Mouse (Mus musculus) adrenal gland, postnatal 25 days (tissue): ENCODE results near the gene Tnfsf18. TPM values are rescaled to one million over a fixed set of nuclear protein-coding genes. Genes with fewer than 3 reads are reported as not detected.

Experiments used
- DNase-seq: peaks from one replicate; pipeline ENCODE4 v3.0.0; 2021; ENCODE audit warnings: mixed read lengths
- long read RNA-seq: library from polyadenylated mRNA; stranded (forward); transcript quantifications from one replicate; pipeline ENCODE4 v2.0.0, GENCODE M21; 2021
- total RNA-seq: library from RNA; stranded (reverse); gene quantifications from 2 replicates; pipeline ENCODE4 v1.2.3, GENCODE M21; 2021

Gene Tnfsf18
- total RNA-seq = not detected in 2 replicates
- long read RNA-seq = 0 reads

DNA sequence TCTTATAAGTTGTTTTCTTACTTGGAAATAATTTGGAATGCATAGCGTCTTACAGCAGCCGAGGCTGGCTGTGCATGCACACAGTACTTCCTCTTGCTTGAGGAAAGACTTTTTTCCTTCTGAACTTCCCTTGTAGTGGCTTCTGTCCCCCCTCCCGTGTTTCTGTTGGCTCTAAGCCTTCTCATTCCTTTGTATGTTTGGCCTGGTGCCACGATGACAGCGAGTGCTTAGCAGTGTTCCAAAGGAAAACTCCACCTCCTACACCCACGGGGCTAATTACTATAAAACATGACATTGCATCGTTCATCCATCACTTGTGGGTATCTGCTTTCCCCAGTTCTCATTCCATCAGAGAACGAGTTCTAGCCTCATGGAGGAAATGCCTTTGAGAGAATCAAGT lies at the start of gene Tnfsf18:
Gene Tnfsf18 (plus strand): TSS at position 313 of the 400 bp plus-strand sequence.
- DNase-seq = peak; percentile 74

DNA sequence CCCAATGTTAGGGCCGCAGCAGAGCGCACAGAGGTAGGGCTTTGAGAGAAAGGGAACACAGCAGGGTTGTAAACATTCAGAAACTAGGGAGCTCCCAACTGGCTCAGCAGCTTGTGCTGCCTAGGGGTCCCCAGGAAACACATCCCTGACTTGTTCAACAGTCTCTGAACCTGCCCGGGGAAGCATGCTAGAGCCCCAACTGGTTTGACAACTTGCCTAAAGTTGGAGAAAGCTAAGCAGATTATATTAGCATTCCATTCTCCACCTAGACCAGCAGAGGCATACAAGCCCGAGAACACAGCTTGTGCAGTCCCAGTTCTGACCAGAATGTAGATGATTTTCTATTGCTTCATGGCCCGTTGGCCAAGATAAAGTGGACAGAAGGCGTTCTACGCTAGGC lies 49.6 kb upstream of the Tnfsf18 start:
- no peak for DNase-seq

DNA sequence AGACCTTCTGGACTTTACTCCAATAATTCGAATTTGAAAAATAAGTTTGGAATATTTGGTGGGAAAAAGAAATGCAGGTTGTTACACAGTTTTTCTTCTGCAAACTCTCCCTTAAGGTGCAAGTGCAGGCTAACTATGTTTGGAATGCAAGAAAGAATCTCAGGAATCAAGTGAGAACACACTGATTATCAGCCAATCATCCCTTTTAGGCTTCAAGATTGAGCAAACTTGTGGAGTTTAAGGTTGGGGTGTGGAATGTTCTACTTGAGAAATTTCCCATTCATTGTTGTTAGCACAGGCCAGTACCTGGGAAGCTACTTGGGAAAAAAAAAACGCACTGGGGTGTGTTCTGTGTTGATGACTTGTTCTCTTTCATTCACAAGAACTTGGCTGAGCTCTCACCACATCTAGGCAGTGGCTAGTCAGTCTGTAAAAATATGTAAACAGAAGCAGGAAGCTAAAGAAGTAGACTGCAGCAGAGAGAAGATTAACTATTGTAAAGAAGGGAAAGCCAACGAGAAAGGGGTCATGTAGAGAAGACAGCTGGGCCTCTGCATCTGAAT lies 42.7 kb upstream of the Tnfsf18 start:
- DNase-seq = no peak

DNA sequence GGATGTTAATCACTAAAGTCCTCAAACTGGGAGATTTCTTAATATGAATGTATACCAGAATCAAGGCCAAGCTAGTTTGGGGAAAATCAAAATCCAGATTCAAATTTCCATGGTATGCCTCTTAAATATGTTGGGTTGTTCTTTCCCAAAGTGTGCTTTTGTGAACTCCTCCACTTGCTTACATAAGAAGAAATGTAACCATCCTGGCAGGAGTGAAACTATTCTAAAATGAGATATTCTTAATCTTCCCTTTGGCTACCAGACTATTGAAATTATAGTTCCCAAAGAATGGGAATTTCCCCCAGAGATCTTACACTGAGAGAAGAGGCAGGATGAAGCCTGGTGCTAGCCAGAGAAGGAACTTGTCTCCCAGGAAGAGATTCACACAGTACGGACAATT lies 42.2 kb upstream of the Tnfsf18 start:
- no peak for DNase-seq

DNA sequence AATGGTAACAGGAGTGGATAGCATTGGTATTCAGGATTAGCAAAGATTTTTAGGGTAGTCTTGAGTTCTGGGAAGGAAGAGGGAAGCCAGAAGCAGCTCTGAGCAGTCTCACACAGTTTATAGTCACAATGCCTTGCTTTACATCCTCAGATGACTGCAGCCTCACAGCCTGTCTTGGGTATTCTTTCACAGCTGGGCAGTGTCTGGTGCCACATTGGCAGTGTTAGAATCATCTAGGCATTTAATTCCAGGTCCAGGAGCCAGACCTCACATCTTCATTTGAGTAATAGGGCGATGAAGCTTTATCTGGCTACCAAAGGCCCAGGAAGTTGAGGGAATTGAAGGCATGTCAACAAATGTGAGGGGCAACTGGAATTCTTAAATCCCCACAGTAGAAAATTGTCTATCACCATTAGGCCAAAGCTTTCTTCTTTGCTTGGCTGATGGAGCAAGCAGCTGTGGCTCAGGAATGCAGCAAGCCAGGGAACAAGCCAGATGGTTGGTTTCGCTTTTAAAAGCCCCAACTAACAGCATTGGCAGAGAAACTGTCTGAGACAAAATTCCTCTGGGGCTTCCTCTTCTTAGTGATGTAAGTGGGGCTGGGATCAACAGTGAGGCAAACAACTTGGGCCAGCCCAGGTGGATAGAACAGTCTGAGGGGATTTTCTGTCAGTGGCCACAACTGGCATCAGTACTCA lies 30.9 kb upstream of the Tnfsf18 start:
- DNase-seq = no peak

DNA sequence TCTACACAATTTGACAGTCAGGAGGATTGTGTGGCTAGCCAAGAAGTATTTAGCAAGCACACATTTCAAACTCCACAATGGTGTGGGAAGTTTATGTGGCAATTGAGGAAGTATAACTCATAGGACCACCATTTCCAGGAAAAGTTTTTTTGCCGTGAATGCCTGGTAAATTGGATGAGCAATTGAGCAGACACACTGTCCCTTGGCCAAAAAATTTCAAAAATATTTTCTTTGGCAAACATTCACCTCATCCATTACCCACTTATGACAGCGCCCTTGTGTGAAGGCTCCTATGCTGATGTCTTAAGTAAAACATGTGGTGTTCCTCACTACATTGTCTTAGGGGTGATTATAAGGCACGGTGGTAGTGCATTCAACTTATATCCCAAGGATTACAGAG lies 17.2 kb upstream of the Tnfsf18 start:
- no peak for DNase-seq

DNA sequence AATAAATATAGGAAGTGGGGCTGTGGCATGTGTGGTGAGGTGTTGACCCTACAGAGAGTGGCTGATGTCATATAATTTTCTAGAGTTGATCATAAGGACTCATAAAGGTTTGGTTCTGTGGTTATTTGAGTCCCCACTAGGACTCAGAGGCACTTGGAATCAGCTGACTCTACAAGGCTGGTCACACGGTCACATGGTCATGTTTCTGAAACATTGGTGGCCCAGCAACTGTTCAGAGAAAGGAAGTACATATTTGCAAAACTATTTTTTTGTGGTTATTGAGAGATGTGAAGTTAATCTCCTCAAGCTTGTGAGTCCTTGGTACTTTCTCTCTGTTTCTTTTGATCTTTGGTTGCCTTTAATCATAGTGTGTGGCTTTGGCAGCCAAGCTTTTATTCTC lies 14.6 kb upstream of the Tnfsf18 start:
- DNase-seq = no peak

DNA sequence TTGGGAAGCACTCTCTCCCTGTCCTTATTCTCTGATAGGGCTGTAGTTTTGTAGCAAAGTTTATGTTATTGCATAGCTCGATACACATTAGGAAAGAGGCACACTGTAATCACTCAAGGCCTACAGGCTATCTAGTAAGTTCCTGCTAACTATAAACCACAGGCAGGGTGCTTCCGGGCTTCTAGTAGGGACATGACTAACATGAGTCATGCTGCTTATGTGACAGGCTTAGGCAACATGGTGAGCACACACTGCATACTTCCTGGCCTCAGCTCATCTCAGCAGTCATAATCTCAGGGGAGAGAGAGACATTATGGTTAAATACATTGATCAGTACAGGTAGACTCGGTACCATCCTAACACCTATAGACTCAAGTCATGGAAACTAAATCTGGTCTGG lies 12.2 kb upstream of the Tnfsf18 start:
- DNase-seq = no peak

DNA sequence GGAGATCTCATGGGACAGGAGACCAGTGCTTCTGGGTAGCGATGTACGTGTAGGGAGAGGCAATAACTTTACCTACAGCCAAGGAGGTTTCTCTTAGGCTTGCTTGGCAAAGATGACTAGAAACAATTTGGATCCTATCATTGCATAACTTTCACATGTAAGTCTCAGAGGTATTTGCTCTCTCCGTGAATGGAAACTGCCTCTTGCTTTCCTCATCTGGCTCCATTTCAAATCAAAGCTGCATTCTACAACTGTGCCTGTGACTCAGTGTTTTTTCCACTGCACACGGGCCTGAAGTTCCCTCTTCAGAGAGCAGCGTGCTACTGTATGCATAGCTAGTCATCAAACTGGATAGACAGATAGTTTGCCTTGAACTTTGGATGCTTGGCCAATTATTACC lies 7.4 kb upstream of the Tnfsf18 start:
- DNase-seq = no peak

DNA sequence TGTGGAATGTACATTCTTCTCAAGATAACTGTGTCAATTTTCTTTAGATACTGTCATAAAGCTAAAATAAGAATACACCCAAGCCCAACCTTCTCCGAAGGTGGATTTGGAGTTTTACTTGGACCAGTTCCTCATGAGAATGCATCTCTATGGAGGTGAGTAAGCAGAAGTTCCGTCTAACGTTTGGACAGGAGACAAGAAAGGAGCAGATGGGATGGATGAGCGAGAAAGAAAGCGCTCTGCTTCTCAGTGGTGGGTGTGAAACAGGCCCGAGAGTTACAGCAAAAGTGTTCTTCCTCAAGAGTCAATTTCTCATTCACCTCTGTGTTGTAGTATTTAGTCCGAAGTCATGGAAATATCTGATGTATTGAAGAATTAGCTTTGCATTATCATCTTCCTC lies 2.7 kb upstream of the Tnfsf18 start:
- DNase-seq = no peak

DNA sequence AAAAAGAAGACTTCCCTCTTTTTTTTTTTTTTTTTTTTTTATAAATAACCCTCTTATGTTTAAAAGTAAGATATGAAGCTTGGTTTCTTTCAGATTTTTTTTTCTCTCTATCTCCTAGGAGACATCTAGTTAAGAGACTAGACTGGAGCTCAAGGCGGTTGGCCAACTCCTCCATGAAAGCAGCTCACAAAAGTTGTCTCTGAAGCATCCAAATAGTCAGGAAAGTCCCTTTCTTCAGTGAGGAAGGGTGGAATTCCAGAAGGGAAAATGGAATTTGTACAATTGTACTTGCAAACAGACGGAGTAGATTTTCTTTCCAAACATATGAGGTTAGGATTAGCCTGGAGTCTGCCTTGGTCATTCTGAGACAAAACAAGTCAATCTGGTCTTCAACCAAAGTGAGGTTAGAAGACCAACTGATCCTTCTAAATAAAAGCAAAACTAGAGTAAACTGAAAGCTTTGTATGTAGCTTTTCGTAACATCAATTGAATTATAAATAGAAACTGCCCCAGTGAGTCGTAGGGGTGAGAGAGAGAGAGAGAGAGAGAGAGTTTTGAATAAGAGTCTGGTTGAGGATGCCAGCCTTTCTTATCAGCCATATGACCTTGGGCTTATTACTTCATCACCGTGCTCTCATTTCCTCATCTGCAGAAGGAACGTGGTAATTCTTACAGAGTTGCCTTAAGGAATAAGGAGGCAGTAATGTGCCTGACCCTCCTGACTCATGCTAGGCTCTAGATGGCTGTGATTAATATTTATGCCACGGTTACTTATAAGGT lies 2.6 kb downstream of the Tnfsf18 start:
- DNase-seq = no peak

DNA sequence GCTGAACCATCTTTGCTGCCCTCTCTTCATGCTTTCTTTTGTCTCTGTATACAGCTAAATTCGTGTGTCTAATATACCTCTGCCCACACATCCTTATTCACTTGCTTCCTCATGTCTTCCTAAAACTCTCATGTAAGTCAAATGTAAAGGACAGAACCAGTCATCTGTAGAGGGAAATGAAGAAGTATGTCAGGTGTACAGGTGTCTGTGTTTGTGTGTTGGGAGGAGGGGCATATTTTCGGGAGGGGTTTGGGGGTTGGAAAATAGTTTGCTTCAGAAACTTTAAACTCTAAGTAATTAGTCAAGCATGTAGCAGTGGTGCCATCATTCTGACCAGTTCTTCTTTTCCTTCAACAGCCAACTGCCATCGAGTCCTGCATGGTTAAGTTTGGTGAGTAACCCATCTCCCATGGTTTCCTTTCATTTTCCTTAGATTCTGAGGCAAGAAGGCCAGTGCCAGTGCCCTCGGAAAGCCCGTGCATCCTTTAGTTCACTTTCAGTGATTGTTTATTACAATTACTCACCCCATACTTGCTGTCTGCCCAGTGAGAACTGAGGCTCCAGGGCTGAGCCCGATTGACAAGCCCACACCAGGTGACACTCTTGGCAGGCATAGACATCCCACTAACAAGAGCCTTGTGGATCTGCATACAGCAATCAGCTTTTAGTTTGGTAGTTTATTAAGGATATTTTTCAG lies 5.8 kb downstream of the Tnfsf18 start:
- no peak for DNase-seq

DNA sequence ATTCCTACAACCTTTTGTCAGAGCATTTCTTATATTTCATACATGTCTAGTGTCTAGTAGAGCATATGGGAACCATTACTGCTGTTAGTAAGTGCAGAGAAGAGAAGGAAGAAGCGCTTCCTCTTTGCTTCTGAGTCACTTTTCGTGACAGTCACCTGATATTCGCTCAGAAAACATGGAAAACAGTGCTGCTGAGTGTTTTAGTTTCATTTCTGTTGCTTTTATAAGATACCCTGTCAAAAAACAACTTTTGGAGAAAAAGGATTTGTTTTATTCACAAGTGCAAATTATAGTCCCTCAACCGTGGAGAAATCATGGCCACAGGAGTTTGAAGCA lies 6.3 kb downstream of the Tnfsf18 start:
- no peak for DNase-seq

DNA sequence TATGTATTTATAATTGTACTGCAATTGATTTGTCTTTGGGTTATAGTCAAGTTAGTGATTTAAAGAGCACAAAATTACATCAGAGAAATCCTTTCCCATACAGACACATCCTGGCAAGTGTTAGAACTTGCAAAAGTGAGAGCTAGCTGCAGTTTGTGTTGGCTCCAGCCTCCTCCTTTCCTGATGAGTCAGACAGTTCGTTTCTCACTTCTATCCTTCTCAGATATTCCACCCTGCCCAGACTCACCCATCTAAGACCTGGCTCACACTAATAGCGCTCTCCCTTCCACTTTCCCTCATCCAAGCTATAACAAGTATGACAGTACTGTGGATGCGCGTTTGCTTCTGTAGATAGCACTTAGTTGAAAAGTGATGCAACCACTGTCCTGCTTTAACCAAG lies 11.9 kb downstream of the Tnfsf18 start:
- no peak for DNase-seq

DNA sequence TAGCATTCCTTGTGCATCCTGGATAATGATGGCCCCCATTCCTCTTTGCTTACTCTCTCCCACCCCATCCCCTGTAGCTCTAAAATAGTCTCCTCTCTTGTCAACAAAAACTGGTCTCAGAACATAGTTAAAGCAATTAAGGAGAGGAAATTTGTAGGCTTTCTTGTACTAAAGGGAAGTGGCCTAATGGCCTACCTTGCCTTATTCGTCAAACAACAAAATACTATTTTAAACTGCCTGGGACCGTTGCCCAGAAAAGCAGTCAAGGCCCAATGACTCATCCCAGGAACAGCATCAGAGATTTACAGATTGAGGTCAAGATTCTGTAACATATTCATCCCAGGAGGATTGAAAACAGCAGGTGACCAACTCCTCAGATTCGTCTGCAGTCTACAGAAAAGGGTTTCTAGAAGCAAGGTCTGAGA lies 13.2 kb downstream of the Tnfsf18 start:
- DNase-seq = peak; percentile 71

DNA sequence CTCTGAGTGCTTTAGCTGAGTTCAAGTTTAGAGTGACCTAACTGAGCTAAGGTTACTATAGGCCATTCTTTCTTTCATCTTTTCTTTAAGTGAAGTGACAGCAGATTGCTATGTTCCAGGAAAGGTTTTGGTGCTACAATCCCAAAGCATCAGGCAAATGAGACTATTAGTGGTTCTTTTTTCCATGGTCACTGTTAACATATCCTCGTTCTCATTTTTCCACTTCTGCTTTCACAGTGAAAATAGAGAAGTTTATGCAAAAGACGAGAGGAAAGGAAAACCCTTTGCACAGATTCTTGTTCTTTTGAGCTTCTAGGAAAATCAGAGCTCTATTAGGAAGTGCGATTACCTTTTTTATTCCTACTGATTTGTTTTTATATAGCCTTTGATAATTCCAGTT lies 22.9 kb downstream of the Tnfsf18 start:
- DNase-seq = no peak

DNA sequence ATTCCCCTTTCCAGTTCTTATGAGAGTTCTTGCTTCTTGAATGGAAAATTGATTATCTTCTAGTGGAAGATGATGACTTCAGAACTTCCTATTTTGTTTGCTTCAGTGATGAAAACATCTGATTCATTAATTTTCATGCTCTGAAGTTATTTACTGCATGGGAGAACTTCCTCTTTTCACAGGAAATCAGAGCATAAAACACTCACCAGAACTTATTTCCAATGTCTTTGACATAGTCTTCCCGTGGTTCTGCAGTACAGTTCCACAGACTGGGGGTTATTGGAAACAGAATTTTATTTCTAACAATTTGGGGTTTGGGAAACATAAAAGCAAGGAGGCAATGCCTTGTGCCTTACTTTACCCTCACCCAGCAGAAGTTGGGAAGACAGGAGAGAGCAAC lies 25.8 kb downstream of the Tnfsf18 start:
- no peak for DNase-seq

DNA sequence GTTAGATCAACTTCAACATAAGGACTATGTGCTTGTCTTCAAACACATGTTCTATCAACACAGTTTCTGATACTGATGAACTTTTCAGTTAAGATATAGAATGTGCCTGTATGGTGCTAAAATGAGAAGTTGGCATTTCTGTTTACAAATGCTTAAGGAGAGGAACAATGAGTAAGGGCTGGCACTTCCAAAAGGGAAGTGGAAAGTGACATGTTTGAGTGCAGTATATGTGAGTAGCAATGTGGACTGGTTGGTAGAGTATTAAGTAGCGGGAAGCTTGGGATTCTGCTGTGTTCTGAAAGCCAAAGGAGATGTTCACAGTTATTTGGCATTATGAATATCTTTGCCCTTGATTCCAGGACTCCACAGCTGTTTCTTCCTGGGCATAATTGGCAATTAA lies 33.7 kb downstream of the Tnfsf18 start:
- no peak for DNase-seq

DNA sequence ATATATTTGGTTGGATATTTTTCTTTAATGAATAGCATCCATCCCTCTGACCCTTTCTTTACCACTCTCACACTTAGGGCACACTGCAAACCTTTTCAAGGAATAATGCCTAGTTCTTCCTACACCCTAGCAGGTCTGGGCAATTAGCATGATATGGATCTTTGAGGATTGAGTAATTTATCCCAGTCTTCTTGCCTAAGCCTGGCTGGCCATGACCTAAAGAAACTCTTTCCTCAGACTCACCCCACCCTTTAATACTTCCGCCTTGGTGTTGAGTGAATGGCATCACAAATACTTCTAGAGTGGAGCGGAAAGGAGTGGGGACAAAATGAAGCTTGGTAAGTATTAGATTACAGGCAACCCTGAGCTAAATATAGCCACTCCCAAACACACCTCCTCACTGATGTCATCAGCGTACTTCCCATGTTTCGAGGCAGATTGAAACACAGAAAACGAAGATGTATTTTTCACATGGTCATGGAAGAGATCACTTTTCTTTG lies 56.2 kb downstream of the Tnfsf18 start:
- DNase-seq = no peak

DNA sequence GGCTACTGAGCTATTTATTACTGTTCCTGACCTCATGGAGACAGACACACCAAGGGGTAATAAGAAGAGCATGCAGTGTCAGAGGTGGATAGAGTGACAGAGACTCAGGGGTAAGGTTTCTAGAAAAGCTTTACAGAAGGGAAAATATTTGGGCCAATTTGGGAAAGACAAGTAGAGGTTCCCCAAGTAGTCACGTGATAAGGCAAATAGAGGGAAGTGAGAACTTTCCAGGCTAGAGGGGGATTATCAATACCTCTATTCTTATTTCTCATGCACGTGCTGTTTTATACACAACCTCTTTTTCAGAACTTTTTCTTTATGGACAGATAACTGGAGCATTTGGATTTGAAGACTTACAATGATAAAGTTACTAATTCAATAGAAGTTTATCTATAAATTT lies 57.6 kb downstream of the Tnfsf18 start:
- no peak for DNase-seq
